Mouse (Mus musculus): ENCODE measurements at regions not wholly inside any gene's neighbourhood (a gene's known extent, or its start where the extent isn't known, plus 50 kb on each side); places are given as distances from the start of the nearest gene placed in this dataset.

DNA sequence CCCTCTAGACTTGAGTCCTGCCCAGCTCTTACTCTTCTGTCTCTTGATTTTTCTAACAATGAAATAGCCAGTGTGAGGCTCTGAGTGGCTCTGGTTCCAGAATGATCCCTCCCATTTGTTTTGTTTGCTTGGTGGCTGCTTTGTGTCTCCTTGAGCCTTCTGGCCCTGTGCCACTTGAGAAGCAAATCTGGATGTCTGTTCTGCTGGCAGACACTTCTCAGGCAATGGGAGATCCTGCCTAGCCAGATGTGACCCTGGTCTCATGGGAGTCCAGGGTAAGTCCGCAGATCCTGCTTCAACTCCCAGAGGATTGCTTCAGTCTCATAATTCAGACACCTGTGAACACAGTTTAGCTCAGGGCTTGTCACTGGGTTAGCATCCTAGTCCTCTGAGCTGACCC is 181.8 kb upstream of the Podxl start:
- no peaks in the 10 kb centered on the region for H3K27me3 ChIP-seq (ENCODE audit: poor library complexity, severe bottlenecking)
- no peaks in the 10 kb centered on the region for H3K9me3 ChIP-seq
- H3K36me3 ChIP-seq (replicated peaks), result no peaks in the 10 kb centered on the region
- no peak overlapping the region for H3K27ac ChIP-seq
- DNase-seq (ENCODE audit: extremely low spot score, low spot score), result no peak
- WGBS, result 82% methylated on average over 1 of the region's 1 CpGs
- no peak overlapping the region for H3K4me3 ChIP-seq
- H3K4me1 ChIP-seq, result no peaks in the 10 kb centered on the region

DNA sequence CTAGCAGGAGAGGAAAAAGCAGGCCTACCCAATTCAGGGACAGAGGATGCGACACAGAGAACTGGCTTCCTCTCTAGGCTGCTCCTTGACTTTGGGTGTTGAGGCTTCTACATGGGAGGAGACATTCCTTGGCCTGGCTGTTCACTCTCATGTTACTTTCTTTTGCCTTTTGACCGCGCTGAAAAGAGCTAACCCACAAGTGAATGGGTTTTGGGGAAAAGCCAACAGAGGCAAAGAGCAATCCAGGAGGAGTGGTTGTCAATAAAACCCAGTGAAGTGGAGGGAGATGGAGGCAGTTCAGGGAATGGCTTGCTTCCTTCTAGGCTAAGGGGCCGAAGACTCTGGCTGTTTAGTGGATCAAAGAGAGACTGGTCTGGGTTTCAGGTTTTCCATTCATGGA is 167.6 kb upstream of the Podxl start:
- H3K27me3 ChIP-seq (ENCODE audit: poor library complexity, severe bottlenecking), result no peaks in the 10 kb centered on the region
- H3K4me3 ChIP-seq, result no peak overlapping the region
- no peaks in the 10 kb centered on the region for H3K9me3 ChIP-seq
- H3K4me1 ChIP-seq, result no peaks in the 10 kb centered on the region
- DNase-seq (ENCODE audit: extremely low spot score, low spot score), result no peak
- no peak overlapping the region for H3K27ac ChIP-seq
- WGBS, result 91% methylated on average over 4 of the region's 4 CpGs
- no peaks in the 10 kb centered on the region for H3K36me3 ChIP-seq (replicated peaks)

DNA sequence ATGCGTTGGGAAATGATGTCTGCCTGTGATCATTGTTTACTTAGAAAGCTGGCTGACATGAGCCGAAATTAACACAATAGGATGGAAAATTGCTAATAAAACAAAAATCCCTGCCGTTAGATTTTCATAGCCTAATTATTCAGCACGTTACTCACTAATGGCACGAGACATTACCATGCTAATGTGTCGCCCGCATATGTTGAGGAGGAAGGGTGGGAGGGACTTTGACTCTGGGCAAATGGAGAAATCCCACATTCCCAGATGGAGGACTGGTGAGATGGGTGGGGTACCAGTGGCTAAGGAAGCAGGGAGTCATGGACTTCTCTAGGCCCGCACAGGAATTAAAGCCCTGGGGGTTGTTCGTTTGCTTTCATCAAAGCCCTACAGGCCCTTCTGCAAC is 155.8 kb upstream of the Podxl start:
- peaks cover 3% of the 10 kb centered on the region; the same call in 1 of the 2 replicates for H3K4me1 ChIP-seq
- H3K36me3 ChIP-seq (replicated peaks), result no peaks in the 10 kb centered on the region
- H3K9me3 ChIP-seq, result no peaks in the 10 kb centered on the region
- no peak overlapping the region for H3K4me3 ChIP-seq
- H3K27me3 ChIP-seq (ENCODE audit: poor library complexity, severe bottlenecking), result no peaks in the 10 kb centered on the region
- no peak for DNase-seq (ENCODE audit: extremely low spot score, low spot score)
- 79% methylated on average over 9 of the region's 9 CpGs for WGBS
- H3K27ac ChIP-seq, result no peak overlapping the region

DNA sequence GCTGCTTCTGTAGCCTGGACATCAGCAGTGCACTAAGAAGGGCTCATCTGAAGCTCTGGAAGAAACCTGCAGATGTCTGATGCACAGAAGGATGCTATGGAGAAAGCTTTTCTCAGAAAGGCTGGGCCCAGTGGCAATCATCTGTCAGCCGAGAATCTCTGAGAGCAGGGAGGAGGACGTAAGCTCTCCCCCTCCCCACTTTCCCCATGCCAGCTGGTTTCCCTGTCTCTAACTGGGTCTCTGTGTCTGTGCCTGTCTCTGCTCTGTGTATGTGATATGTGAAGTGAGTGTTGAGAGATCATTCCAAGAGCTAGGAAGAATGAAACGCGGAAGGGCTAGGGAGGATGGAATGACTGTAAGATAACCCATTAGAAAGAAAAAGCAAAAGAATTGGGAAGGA is 155.1 kb upstream of the Podxl start:
- DNase-seq (ENCODE audit: extremely low spot score, low spot score), result no peak
- Histone ChIP-seq H3K27me3 (ENCODE audit: poor library complexity, severe bottlenecking) (no peaks in the 10 kb centered on the region), H3K4me1 (peaks cover 3% of the 10 kb centered on the region; the same call in 1 of the 2 replicates), H3K9me3 (no peaks in the 10 kb centered on the region), H3K36me3 (replicated peaks) (no peaks in the 10 kb centered on the region), H3K4me3 (no peak overlapping the region), H3K27ac (no peak overlapping the region)
- WGBS, result 79% methylated on average over 4 of the region's 4 CpGs

DNA sequence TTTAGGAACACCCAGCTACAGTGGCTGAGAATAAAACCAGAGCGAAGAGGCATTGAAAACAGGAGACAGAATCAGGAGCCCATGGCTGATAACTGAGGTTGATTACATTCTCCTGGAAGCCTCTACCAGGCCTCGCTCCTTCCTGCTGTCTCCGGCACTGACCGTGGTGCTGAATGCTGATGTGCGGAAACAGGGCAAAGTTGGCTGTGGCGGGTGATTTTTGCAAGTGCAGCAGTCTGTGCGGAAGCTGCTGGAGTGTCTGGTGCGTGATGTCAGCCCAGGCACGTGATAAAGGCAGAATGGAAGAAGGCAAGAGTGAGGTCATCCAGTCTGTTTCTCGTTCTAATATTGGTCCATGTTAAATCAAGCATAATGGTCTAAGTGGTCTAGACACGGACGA is 153.8 kb upstream of the Podxl start:
- DNase-seq (ENCODE audit: extremely low spot score, low spot score), result peak; percentile 42
- Histone ChIP-seq H3K4me3 (no peak overlapping the region), H3K27ac (no peak overlapping the region), H3K9me3 (no peaks in the 10 kb centered on the region), H3K36me3 (replicated peaks) (no peaks in the 10 kb centered on the region), H3K4me1 (peaks cover 3% of the 10 kb centered on the region; the same call in 1 of the 2 replicates), H3K27me3 (ENCODE audit: poor library complexity, severe bottlenecking) (no peaks in the 10 kb centered on the region)
- 30% methylated on average over 12 of the region's 12 CpGs for WGBS

DNA sequence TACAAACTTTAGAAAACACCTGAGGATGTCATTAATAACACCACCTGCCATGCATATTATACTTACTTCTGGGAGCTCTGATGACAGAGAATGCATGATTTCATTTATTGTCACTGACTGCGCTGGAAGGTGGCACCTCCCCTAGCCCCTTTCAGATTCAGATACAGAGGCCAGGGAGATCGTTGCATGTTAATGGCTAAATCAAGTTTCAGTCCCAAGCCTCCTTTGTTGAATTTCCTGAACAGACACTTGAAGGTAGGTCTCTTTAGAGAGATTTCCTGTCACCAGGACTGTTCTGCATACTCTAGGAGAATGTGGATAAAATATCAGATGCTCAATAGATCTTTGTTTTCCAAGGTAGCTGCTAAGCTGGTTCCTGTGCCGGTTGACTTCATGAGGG is 143.5 kb upstream of the Podxl start:
- Histone ChIP-seq H3K36me3 (replicated peaks) (no peaks in the 10 kb centered on the region), H3K4me3 (no peak overlapping the region), H3K27ac (no peak overlapping the region), H3K27me3 (ENCODE audit: poor library complexity, severe bottlenecking) (no peaks in the 10 kb centered on the region), H3K9me3 (no peaks in the 10 kb centered on the region), H3K4me1 (peaks cover 13% of the 10 kb centered on the region)
- WGBS, result 77% methylated on average over 3 of the region's 3 CpGs
- no peak for DNase-seq (ENCODE audit: extremely low spot score, low spot score)

DNA sequence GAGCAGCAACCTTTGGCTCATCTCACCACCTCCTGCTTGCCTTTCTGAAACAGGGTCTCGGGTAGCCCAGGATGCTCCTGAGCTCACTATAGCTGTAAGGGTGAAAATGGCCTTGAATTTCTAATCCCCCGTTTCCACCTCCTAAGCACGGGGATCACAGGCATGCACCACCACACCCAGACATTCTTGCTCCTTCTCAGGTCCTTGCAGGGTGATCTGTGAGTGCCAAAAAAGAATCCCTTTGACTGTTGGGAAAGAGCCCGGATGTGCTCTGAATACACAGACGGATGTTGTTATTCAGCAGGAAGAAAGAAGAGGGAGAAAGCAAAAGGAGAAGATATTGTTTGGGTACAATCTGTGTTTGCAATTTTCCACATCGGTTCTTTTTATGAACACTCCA is 140.4 kb upstream of the Podxl start:
- Histone ChIP-seq H3K9me3 (no peaks in the 10 kb centered on the region), H3K27ac (no peak overlapping the region), H3K4me1 (peaks cover 13% of the 10 kb centered on the region), H3K4me3 (no peak overlapping the region), H3K27me3 (ENCODE audit: poor library complexity, severe bottlenecking) (no peaks in the 10 kb centered on the region), H3K36me3 (replicated peaks) (no peaks in the 10 kb centered on the region)
- WGBS, result 84% methylated on average over 6 of the region's 6 CpGs
- no peak for DNase-seq (ENCODE audit: extremely low spot score, low spot score)

DNA sequence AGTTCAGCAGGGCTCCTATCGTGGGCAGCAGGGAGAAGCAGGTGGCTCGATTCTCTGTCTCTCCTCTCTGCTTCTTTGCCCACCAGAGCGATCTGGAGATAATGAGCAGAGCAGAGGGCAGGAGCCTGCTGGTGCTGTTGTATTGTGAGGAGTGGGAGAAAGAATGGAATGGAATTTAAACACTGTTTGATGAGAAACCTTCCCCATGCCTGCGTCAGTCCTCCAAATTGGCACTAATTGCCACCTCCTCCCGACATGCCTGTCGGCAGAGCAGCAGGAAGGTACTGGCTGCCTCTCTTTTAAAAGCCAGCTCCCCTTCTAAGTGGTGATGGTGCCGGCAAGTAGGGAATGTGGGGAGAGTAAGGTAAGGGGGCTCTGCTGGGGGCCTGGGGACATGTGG is 139.2 kb upstream of the Podxl start:
- Histone ChIP-seq H3K27ac (no peak overlapping the region), H3K27me3 (ENCODE audit: poor library complexity, severe bottlenecking) (no peaks in the 10 kb centered on the region), H3K4me1 (peaks cover 13% of the 10 kb centered on the region), H3K9me3 (no peaks in the 10 kb centered on the region), H3K4me3 (no peak overlapping the region), H3K36me3 (replicated peaks) (no peaks in the 10 kb centered on the region)
- 18% methylated on average over 7 of the region's 7 CpGs for WGBS
- DNase-seq (ENCODE audit: extremely low spot score, low spot score), result no peak

DNA sequence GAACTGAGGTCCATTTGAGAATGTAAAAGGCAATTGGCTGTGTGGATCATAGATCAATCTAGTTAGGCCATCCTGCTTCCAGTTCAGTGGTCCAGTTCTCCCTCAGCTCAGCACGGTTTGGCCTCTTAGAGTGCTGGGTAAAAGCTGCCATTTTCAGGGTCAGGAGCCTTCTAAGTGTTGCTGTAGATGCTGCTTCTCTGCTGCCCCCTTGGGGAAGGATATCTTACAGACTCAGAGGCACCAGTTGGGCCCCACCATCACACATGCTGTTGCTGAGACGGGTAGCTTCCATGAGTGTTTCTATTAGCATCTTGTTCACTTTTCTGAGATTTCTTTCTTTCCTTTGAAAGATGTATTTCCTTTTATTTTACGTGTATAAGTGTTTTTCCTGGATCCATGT is 132.1 kb upstream of the Podxl start:
- Histone ChIP-seq H3K36me3 (replicated peaks) (no peaks in the 10 kb centered on the region), H3K4me1 (no peaks in the 10 kb centered on the region), H3K27me3 (ENCODE audit: poor library complexity, severe bottlenecking) (no peaks in the 10 kb centered on the region), H3K4me3 (no peak overlapping the region), H3K27ac (no peak overlapping the region), H3K9me3 (no peaks in the 10 kb centered on the region)
- DNase-seq (ENCODE audit: extremely low spot score, low spot score), result no peak
- 60% methylated on average over 3 of the region's 3 CpGs for WGBS

DNA sequence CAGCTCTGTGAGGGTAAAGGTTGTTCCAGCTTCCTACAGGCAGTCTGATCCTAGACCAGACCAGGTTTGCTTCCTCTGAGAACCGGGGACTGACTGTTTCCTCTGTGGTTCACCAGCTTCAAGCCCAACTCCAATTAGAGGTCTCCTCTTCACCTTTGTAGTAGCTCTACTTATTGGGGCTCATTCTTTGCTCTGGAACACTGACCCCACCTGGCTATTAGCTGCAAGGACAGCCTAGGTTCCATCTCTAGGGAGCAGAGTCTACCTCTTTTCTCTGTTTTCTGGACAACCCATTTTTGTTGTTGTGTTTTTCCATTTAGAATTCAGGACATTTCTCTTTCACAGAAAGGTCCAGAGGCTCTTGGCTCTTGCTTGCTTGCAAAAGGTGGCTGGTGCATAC is 129.3 kb upstream of the Podxl start:
- no peaks in the 10 kb centered on the region for H3K4me1 ChIP-seq
- H3K27me3 ChIP-seq (ENCODE audit: poor library complexity, severe bottlenecking), result no peaks in the 10 kb centered on the region
- no peak overlapping the region for H3K4me3 ChIP-seq
- DNase-seq (ENCODE audit: extremely low spot score, low spot score), result no peak
- no peaks in the 10 kb centered on the region for H3K36me3 ChIP-seq (replicated peaks)
- WGBS, result 71% methylated on average over 1 of the region's 1 CpGs
- H3K27ac ChIP-seq, result no peak overlapping the region
- no peaks in the 10 kb centered on the region for H3K9me3 ChIP-seq

DNA sequence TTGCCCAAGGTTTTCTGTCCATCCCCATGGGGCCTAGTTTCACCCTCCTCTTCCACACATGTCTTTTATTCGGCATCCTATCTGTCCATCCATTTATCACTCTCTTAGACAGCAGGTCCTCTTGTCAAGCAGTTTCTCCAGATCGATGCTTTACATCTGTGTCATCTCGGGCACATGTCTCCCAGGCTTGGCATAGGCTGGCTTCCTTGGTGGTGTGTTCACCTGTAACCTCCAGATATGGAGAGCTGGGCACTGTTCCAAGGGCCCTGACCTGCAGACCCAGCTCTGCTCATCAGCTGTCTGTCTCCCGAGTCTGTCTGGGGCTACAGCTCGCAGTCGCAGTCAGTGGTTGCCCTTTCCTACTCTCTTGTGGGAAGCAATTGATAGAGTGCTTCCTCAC is 128.2 kb upstream of the Podxl start:
- Histone ChIP-seq H3K36me3 (replicated peaks) (no peaks in the 10 kb centered on the region), H3K27me3 (ENCODE audit: poor library complexity, severe bottlenecking) (no peaks in the 10 kb centered on the region), H3K4me3 (no peak overlapping the region), H3K27ac (no peak overlapping the region), H3K9me3 (no peaks in the 10 kb centered on the region), H3K4me1 (no peaks in the 10 kb centered on the region)
- no peak for DNase-seq (ENCODE audit: extremely low spot score, low spot score)
- 91% methylated on average over 6 of the region's 6 CpGs for WGBS

DNA sequence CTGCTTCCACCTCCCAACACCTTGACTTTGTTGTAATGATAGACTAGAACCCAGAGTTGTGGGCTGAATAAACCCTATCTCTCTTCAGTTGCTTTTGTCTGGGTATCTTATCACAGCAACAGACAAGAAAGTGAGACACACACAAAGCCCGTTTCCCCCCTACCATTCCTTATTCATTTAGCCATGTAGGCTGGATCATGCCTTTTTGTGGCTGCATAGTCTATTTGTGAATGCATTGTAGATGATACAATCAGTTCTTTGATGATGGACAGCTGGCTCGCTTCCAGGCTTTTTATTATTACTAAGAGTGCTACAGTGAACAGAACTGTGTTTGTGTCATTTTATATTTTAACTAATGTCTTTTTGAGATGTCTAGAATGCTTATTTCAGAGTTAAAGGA is 116.3 kb upstream of the Podxl start:
- Histone ChIP-seq H3K27me3 (ENCODE audit: poor library complexity, severe bottlenecking) (no peaks in the 10 kb centered on the region), H3K4me3 (no peak overlapping the region), H3K36me3 (replicated peaks) (no peaks in the 10 kb centered on the region), H3K4me1 (peaks cover 6% of the 10 kb centered on the region), H3K27ac (no peak overlapping the region), H3K9me3 (no peaks in the 10 kb centered on the region)
- DNase-seq (ENCODE audit: extremely low spot score, low spot score), result no peak
- 77% methylated on average over 2 of the region's 2 CpGs for WGBS

DNA sequence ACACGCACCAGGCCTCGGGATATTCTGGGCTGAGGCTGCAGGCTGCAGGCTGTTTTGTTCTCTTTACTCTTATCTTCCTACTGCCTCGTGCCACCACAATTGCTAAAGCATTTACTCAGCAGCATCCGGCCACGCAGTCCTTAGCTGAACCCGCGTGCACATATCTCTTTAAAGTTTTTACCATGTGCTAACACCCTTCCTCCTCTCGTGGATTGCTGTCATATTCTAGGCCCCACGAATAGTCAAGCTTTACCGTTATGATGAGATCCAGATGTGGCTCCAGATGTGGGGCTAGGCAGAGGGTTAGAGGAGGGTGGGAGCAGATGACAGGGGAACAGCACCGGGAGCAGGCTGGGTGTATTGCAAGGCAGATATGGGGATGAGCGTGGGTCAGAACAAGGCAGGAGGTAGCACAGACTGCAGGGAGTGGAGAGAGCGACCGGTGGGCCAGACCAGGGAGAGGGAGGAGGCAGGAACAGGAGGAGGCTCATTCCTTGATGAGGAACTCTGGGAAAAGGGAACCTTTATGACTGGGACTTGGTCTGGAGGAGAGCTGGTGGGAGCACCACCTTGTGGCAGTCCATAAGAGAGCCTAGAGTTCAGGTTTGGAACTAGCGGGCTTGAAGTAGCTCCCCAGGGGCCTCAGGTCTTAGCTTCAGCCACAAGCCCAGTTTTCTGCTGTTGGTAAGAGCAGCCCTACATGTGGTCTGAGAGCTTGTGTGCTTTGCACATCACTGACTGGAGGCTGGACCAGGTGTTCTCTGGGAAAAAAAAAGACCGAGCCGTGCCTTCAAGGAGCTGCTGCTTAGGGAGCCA is 102.1 kb upstream of the Podxl start:
- no peaks in the 10 kb centered on the region for H3K36me3 ChIP-seq (replicated peaks)
- H3K27ac ChIP-seq, result no peak overlapping the region
- DNase-seq (ENCODE audit: extremely low spot score, low spot score), result no peak
- peaks cover 7% of the 10 kb centered on the region for H3K4me1 ChIP-seq
- no peak overlapping the region for H3K4me3 ChIP-seq
- peaks cover 19% of the 10 kb centered on the region; the same call in 1 of the 2 replicates for H3K27me3 ChIP-seq (ENCODE audit: poor library complexity, severe bottlenecking)
- 76% methylated on average over 17 of the region's 17 CpGs for WGBS
- no peaks in the 10 kb centered on the region for H3K9me3 ChIP-seq

DNA sequence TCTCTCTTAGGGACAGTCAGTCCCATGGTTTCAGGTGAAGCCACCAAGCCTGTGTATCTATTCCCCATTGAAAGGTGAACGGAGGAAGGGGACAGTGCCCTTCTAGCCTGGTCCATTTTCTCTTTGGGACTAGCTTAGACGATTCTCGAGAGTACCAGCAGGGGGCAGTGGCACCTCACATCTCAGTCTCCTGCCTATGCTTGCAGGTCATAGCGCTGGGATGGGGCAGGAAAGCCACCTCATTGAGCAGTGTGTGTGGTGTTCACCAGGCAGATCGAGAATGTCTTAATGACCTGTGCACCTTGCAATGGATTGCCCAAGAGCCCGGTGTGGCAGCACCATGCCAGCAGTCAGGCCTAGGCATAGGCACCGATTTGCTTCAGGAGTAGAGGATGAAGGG is 100.7 kb upstream of the Podxl start:
- Histone ChIP-seq H3K36me3 (replicated peaks) (no peaks in the 10 kb centered on the region), H3K27ac (no peak overlapping the region), H3K4me3 (no peak overlapping the region), H3K9me3 (no peaks in the 10 kb centered on the region), H3K4me1 (peaks cover 7% of the 10 kb centered on the region), H3K27me3 (ENCODE audit: poor library complexity, severe bottlenecking) (peaks cover 19% of the 10 kb centered on the region; the same call in 1 of the 2 replicates)
- WGBS, result 27% methylated on average over 7 of the region's 7 CpGs
- peak; percentile 72 for DNase-seq (ENCODE audit: extremely low spot score, low spot score)

Measured in forebrain, embryonic 10.5 days (tissue).